Mouse (Mus musculus) C2C12 (cell line): ENCODE results near the gene Hapln4. TPM values are rescaled to one million over a fixed set of nuclear protein-coding genes. Genes with fewer than 3 reads are reported as not detected.

Source experiments
- H3K27me3 ChIP-seq: one replicate; pipeline ENCODE4 v1.6.1; 2011; ENCODE audit not compliant: control insufficient read depth, insufficient read depth, insufficient read length
- H3K36me3 ChIP-seq: one replicate; pipeline ENCODE4 v1.6.1; 2011; ENCODE audit not compliant: control insufficient read depth, insufficient read depth
- H3K4me3 ChIP-seq: one replicate; pipeline ENCODE4 v1.5.1; 2011; ENCODE audit warnings: mild to moderate bottlenecking, control low read depth; ENCODE audit not compliant: poor library complexity, insufficient read depth, severe bottlenecking
- H3K79me2 ChIP-seq: one replicate; pipeline ENCODE4 v1.6.1; 2011; ENCODE audit not compliant: control insufficient read depth, insufficient read depth
- H3K79me3 ChIP-seq: one replicate; pipeline ENCODE4 v1.6.1; 2011; ENCODE audit warnings: low read depth, control low read depth
- H3ac ChIP-seq: one replicate; pipeline ENCODE3; 2011; ENCODE audit warnings: low read depth; ENCODE audit not compliant: control insufficient read depth, insufficient read length
- CEBPB ChIP-seq: IDR thresholded peaks from one replicate; pipeline ENCODE4 v1.6.1; 2011; ENCODE audit warnings: low read depth, mild to moderate bottlenecking, control low read depth, moderate library complexity
- CTCF ChIP-seq: IDR thresholded peaks from one replicate; pipeline ENCODE4 v1.5.1; 2011; ENCODE audit not compliant: control insufficient read depth, insufficient read depth, insufficient read length
- FOSL1 ChIP-seq: IDR thresholded peaks from one replicate; pipeline ENCODE4 v1.8.0; 2011; ENCODE audit warnings: mild to moderate bottlenecking, low read length; ENCODE audit not compliant: poor library complexity, insufficient read depth, severe bottlenecking
- MAX ChIP-seq: IDR thresholded peaks from one replicate; pipeline ENCODE4 v1.6.1; 2011; ENCODE audit warnings: mild to moderate bottlenecking, control low read depth
- MYOD1 ChIP-seq: IDR thresholded peaks from one replicate; pipeline ENCODE4 v1.6.1; 2011; ENCODE audit warnings: low read depth; ENCODE audit not compliant: control insufficient read depth, insufficient read length
- MYOG ChIP-seq: IDR thresholded peaks from one replicate; pipeline ENCODE4 v1.6.1; 2011; ENCODE audit not compliant: control insufficient read depth, insufficient read length; ENCODE audit errors: extremely low read depth
- USF1 ChIP-seq: IDR thresholded peaks from one replicate; pipeline ENCODE4 v1.6.1; 2011; ENCODE audit warnings: low read depth, mild to moderate bottlenecking, control low read depth, moderate library complexity
- microRNA-seq: library from miRNA; unstranded; fragments of <30 nt; microRNA quantifications from one replicate; pipeline ENCODE4, GENCODE M21; 2019; ENCODE audit warnings: borderline microRNAs expressed
- polyA plus RNA-seq: library from polyadenylated mRNA; unstranded; fragments of >200 nt; fragmentation: generic; extraction: Trizol; gene quantifications from one replicate; pipeline ENCODE4 v1.2.1, GENCODE M21; 2012; ENCODE audit warnings: missing spikeins

Gene Hapln4
- polyA plus RNA-seq, 1 experiment, result 1.0 TPM

DNA sequence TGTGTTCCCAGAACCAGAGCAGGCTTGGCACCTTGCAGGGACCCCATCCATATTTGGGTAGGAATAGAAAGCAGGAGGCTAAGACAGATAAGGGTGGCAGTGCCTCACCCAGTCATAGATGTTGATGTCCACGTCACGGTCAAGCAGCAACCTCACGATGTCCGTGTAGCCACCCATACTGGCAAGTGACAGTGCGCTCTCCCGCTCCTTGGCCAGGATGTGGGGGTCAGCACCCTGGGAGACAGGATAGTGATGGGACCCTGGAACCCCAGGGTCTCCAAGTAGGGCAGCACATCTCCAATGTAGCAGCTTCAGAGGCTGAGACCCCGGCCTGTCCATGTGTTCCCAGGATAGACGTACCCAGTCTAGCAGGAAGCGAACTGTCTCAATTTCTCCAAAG, 51.7 kb downstream of the Hapln4 start:
- TF ChIP-seq FOSL1 (no peak), MYOD1 (no peak), USF1 (no peak), CTCF (no peak), CEBPB (no peak), MAX (no peak), MYOG (no peak)

DNA sequence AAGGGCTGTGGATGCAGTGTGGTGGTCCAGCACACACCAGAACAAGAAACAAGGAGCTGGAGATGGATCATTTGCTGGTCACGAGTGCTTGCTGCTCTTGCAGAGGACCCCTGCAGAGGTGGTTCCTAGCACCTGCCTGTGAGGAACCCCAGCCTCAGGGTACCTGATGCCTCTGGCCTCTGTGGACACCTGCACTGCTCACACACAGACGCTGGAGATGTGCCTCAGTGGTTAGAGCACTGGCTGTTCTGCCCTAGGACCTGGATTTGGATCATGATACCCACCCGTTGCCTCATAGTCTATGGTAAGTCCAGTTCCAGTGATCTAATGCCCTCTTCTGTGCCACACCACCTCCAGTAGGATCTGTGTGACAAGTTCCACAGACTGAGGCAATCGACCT, 53.3 kb downstream of the Hapln4 start:
- no peak for TF ChIP-seq CEBPB
- no peak for TF ChIP-seq MAX
- no peak for TF ChIP-seq MYOD1
- TF ChIP-seq MYOG, result no peak
- TF ChIP-seq FOSL1, result no peak
- no peak for TF ChIP-seq USF1
- no peak for TF ChIP-seq CTCF
- no peaks in the 10 kb centered on the region for H3K27me3 ChIP-seq
- H3K79me3 ChIP-seq, result peaks cover 8% of the 10 kb centered on the region
- peaks cover 32% of the 10 kb centered on the region for H3K79me2 ChIP-seq
- H3K4me3 ChIP-seq, result no peak overlapping the region
- H3ac ChIP-seq, result no peak overlapping the region
- peaks cover 9% of the 10 kb centered on the region for H3K36me3 ChIP-seq

More for the DNA sequence above, 51.7 kb downstream of the Hapln4 start:
- Histone ChIP-seq H3K79me2 (peaks cover 25% of the 10 kb centered on the region), H3K4me3 (no peak overlapping the region), H3K36me3 (peaks cover 9% of the 10 kb centered on the region), H3K79me3 (peaks cover 6% of the 10 kb centered on the region), H3ac (no peak overlapping the region), H3K27me3 (no peaks in the 10 kb centered on the region)

DNA sequence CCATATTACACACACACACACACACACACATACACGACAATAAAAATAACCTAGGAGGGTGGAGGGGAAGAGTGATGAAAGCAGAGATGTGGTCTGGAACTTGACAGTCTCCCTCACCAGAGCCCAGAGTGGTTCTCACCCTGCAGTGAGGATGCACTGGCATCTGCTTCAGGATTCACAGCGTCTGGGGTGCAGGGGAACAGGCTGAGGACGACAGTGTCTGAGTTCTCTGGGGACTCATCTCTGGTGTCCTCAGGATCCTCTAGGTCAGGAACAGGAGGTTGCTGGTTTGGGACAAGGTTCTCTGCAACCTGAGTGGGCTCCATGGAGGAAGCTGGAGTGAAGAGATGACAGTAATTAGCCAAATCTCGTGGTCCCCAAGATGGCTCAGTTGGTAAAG, 54.6 kb downstream of the Hapln4 start:
- Histone ChIP-seq H3K4me3 (no peak overlapping the region), H3K79me3 (peaks cover 8% of the 10 kb centered on the region), H3K79me2 (peaks cover 19% of the 10 kb centered on the region), H3ac (peak overlapping the region; percentile 40), H3K36me3 (peaks cover 9% of the 10 kb centered on the region), H3K27me3 (no peaks in the 10 kb centered on the region)
- TF ChIP-seq MYOG, result no peak
- TF ChIP-seq MAX, result no peak
- no peak for TF ChIP-seq CTCF
- TF ChIP-seq MYOD1, result no peak
- no peak for TF ChIP-seq CEBPB
- TF ChIP-seq USF1, result no peak
- TF ChIP-seq FOSL1, result no peak

DNA sequence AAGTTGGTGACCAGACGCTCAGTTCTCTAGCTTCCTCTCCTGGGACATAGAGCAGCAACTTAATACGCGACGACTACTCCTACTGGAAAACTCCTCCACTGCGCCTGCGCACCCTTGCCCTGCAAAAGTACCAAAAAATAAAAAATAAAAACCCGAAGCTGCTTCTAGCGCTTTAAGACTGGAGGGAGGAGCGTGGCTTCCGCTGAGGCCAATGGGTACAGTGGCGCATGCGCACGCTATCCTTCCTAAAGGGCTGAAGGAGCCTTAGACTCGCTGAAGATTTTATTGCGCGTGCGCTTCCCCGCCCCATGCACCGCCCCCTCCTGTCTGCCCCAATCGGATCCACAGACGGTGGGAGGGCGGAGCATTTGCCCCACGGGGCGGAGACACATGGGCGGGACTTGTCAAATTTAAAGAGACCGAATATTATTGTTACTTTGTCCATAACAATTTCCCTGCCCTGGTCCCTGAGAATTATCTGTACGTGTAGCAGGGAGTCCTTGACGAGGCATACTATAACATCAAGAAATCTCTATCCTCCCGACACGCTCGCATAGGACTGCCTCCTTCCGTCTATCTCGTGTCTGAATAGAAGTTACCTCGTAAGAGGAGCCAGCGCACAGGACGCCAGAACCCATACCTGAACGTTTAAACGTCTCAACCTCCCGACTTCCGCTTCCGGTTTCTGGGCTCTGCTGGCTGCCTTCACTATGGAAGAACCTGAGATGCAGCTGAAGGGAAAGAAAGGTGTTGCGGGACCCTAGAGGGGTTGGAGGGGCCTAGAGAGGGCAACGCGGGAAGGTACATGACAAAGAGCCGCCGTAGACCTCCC, 56.0 kb downstream of the Hapln4 start, which contains the start of the genes Rfxank, Borcs8 and Mef2b:
TSS of gene Rfxank (minus strand) at position 129 of the 832 bp plus-strand sequence.
TSS of gene Borcs8 (plus strand) at position 474 of the 832 bp plus-strand sequence.
TSS of gene Mef2b (plus strand) at position 686 of the 832 bp plus-strand sequence.
- Histone ChIP-seq H3K79me2 (peaks cover 13% of the 10 kb centered on the region), H3ac (peak within 1 kb of the TSS; percentile 93), H3K4me3 (peak within 1 kb of the TSS; percentile 78), H3K79me3 (peaks cover 7% of the 10 kb centered on the region), H3K36me3 (peaks cover 9% of the 10 kb centered on the region), H3K27me3 (no peaks in the 10 kb centered on the region)
- TF ChIP-seq FOSL1, result no peak
- TF ChIP-seq MAX, result peak; percentile 43
- TF ChIP-seq CEBPB, result no peak
- no peak for TF ChIP-seq USF1
- TF ChIP-seq CTCF, result no peak
- TF ChIP-seq MYOD1, result no peak
- no peak for TF ChIP-seq MYOG

DNA sequence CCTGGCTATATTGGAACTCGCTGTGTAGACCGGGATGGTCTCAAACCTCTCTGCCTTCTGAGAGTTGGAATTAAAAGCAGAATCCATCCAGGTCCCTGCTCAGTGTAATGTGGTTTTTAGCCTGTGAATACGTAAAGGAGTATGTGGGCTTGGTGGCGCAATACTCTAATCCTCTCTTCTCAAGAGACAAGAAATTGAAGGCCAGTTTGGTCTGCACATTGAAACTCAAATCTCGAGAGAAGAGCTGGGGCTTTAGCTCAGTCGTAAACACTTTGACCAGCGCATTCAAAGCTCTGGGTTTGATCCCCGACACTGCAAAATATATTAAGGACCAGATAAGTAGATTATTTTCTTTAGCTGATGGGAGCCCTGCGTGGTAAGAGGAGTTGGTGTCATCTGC, 56.7 kb downstream of the Hapln4 start:
- TF ChIP-seq MYOD1 (no peak), FOSL1 (no peak), CEBPB (no peak), CTCF (no peak), MYOG (no peak), MAX (no peak), USF1 (no peak)

More for the DNA sequence above, 56.7 kb downstream of the Hapln4 start:
- Histone ChIP-seq H3K79me3 (peaks cover 7% of the 10 kb centered on the region), H3K27me3 (no peaks in the 10 kb centered on the region), H3ac (peak overlapping the region; percentile 93), H3K4me3 (peak overlapping the region; percentile 78), H3K79me2 (peaks cover 13% of the 10 kb centered on the region), H3K36me3 (peaks cover 3% of the 10 kb centered on the region)

Small RNA genes lying within 50 kb of the gene (microRNA-seq; reads per million reads assigned to microRNA genes)
- not detected for gene Mir7066

Other genes starting within 250 kb of the Hapln4 start
- gene Cilp2, start 195.8 kb upstream of the Hapln4 start, polyA plus RNA-seq, result 0.02 TPM
- 0.57 TPM for gene Tssk6, start 181.3 kb upstream of the Hapln4 start, polyA plus RNA-seq
- gene Ndufa13, start 180.9 kb upstream of the Hapln4 start, polyA plus RNA-seq, result 135 TPM
- 2.6 TPM for gene Yjefn3, start 180.7 kb upstream of the Hapln4 start, polyA plus RNA-seq
- gene Gatad2a, start 87.1 kb upstream of the Hapln4 start, polyA plus RNA-seq, result 59.3 TPM
- 24.0 TPM for gene Mau2, start 40.7 kb upstream of the Hapln4 start, polyA plus RNA-seq
- 28.2 TPM for gene Sugp1, start 40.6 kb upstream of the Hapln4 start, polyA plus RNA-seq
- gene Tm6sf2, start 10.5 kb upstream of the Hapln4 start, polyA plus RNA-seq, result 0.57 TPM
- not detected for gene Ncan, start 37.4 kb downstream of the Hapln4 start, polyA plus RNA-seq
- 37.3 TPM for gene Nr2c2ap, start 47.9 kb downstream of the Hapln4 start, polyA plus RNA-seq
- gene Rfxank, start 55.7 kb downstream of the Hapln4 start, polyA plus RNA-seq, result 7.9 TPM
- 49.8 TPM for gene Borcs8, start 56.0 kb downstream of the Hapln4 start, polyA plus RNA-seq
- gene Mef2b, start 56.3 kb downstream of the Hapln4 start, polyA plus RNA-seq, result 0.05 TPM
- 57.8 TPM for gene Tmem161a, start 88.9 kb downstream of the Hapln4 start, polyA plus RNA-seq
- gene Slc25a42, start 128.8 kb downstream of the Hapln4 start, polyA plus RNA-seq, result 0.61 TPM
- gene Sugp2, start 150.8 kb downstream of the Hapln4 start, polyA plus RNA-seq, result 7.8 TPM
- 48.5 TPM for gene Armc6, start 151.0 kb downstream of the Hapln4 start, polyA plus RNA-seq
- gene Homer3, start 199.4 kb downstream of the Hapln4 start, polyA plus RNA-seq, result 66.5 TPM
- gene Ddx49, start 219.0 kb downstream of the Hapln4 start, polyA plus RNA-seq, result 136 TPM
- gene Cope, start 219.1 kb downstream of the Hapln4 start, polyA plus RNA-seq, result 158 TPM
- gene Cers1, start 232.3 kb downstream of the Hapln4 start, polyA plus RNA-seq, result 0.23 TPM
- gene Gdf1, start 246.4 kb downstream of the Hapln4 start, polyA plus RNA-seq, result 0.16 TPM